Mouse (Mus musculus): ENCODE data around the gene Ccdc88a. TPM values are rescaled to one million over a fixed set of nuclear protein-coding genes. Genes with fewer than 3 reads are reported as not detected.

Gene Ccdc88a
- polyA plus RNA-seq (2016; fragmentation: Nextera tagmentation; extraction: Ambion mirVana), result 8.2 and 10.1 TPM in 2 replicates

DNA sequence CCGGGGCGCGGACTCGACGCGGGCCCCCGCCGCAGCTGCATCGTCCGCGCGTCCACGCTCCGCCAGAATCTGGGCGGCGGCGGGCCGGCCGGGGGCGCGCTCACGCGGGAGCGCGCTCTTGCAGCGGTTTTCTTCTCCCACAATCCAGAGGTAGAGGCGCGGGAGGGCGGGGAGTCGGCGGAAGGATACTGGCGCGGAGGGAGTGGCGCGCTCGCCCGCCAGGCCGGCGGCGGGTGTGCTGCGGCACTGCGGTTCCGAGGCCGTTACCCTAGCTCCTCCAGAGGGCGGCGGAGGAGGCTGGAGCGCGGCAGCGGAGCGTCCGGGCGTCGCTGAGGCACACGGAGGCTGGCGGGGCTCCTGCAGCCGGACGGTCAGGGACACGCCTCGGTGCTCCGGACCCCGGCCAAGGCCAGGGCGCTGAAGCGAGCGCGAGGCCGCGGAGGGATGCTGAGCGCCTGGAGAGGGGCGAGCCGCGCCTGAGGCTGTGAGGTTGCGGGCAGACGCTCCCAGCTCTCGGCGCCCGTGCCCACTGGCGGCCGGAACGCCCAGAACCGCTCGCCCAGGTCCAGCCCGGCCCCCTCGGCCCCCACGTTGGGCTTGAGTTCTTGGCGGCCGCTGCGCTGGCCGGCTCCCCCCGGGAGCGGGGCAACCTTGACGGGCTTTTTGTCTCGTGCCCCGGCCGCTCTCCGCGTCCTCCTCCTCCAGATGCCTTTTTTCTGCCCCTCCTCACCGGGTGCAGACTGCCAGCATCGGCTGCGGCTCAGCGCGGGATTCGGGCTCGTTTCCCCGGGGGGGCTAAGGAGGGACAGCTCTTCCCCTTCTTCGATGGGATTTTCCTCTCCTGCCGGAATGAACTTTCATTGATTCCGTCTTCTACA, at the start of gene Ccdc88a:
TSS of gene Ccdc88a (plus strand) at position 263 of the 878 bp plus-strand sequence.
- ATAC-seq, result peak; percentile 95
- Histone ChIP-seq H3K9ac (peak within 1 kb of the TSS; percentile 91), H3K36me3 (no peaks in the 10 kb centered on the region), H3K9me3 (replicated peaks) (no peaks in the 10 kb centered on the region), H3K4me3 (peak within 1 kb of the TSS; percentile 85), H3K27ac (peak within 1 kb of the TSS; percentile 81), H3K4me1 (peaks cover 13% of the 10 kb centered on the region), H3K27me3 (replicated peaks) (peaks cover 7% of the 10 kb centered on the region; the same call in 1 of the 2 replicates), H3K4me2 (peak within 1 kb of the TSS; percentile 94)
- under 1% methylated on average over 107 of the region's 107 CpGs for WGBS (ENCODE audit: insufficient replicate concordance)

- H3K27ac ChIP-seq, result no peak overlapping the region
- no peak overlapping the region for H3K4me2 ChIP-seq
- ATAC-seq, result no peak
- H3K9ac ChIP-seq, result no peak overlapping the region
- H3K4me1 ChIP-seq, result no peaks in the 10 kb centered on the region
- no peak overlapping the region for H3K4me3 ChIP-seq
- no peaks in the 10 kb centered on the region for H3K9me3 ChIP-seq (replicated peaks)
- no peaks in the 10 kb centered on the region for H3K36me3 ChIP-seq
- 54% methylated on average over 2 of the region's 2 CpGs for WGBS (ENCODE audit: insufficient replicate concordance)
- no peaks in the 10 kb centered on the region for H3K27me3 ChIP-seq (replicated peaks)
Measured at GRCm38 (mm10) chr11:29335505-29335904, 38.0 kb upstream of the Ccdc88a start.

DNA sequence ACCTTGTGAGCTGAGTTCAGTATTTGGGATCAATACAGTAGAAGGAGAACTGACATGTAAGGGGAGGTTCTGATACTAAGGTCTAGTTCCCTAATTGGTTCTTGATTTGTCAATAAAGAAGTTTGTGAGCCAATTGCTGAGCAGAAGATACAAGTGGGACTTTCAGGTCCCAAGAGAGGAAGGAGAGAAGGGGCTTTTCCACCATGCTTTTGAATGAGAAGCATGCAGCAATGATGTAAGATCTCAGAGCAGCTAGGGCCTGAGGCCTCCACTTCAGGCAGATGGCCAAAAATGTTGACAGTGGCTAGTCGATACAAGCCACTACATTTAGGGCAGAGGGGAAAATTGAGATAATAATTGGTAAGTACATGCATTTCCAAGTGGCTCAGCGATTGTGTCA, 32.2 kb upstream of the Ccdc88a start:
- Histone ChIP-seq H3K27me3 (replicated peaks) (no peaks in the 10 kb centered on the region), H3K9ac (no peak overlapping the region), H3K4me2 (no peak overlapping the region), H3K9me3 (replicated peaks) (no peaks in the 10 kb centered on the region), H3K27ac (no peak overlapping the region), H3K4me3 (no peak overlapping the region), H3K4me1 (peaks cover 14% of the 10 kb centered on the region), H3K36me3 (no peaks in the 10 kb centered on the region)
- no peak for ATAC-seq
- 63% methylated on average over 2 of the region's 2 CpGs for WGBS (ENCODE audit: insufficient replicate concordance)

DNA sequence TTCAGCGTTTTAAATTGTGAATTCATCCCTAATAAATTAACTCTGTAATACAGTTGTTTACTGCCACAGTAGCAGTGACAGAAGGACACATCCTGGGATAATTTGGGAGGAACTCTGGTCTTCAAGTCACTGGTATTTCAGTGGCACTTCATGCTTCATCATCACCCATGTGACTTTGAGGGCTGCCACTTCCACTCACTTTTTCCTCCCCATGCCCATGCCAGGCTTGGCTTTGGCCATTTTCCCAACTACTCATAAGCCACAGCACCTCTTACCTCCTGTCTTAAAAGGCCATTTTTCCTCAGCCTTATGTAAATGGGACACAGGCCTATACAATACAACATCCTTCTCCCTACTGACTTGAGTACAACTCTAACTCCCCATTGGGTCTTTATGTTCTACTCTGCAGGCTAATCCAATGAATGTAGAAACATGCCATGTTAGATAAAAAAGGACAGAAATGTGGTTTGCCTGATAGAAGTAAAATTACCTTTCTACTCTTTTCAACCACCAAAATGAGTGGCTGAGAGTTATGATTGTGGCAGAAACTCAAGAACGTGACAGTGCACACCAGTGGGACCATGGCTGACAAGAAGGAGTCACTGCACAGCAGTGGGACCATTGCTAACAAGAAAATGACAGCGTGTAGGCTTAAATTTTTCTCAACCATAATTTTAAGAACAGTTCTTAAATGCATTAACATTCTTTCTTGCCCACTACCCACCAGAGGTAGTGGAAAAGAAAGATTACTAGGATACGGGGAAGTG, 28.4 kb upstream of the Ccdc88a start:
- Histone ChIP-seq H3K9ac (no peak overlapping the region), H3K27ac (peak overlapping the region; percentile 50), H3K36me3 (no peaks in the 10 kb centered on the region), H3K9me3 (replicated peaks) (no peaks in the 10 kb centered on the region), H3K27me3 (replicated peaks) (no peaks in the 10 kb centered on the region), H3K4me2 (no peak overlapping the region), H3K4me3 (no peak overlapping the region), H3K4me1 (peaks cover 15% of the 10 kb centered on the region)
- peak; percentile 50; the same call in 1 of the 2 replicates for ATAC-seq
- WGBS (ENCODE audit: insufficient replicate concordance), result 58% methylated on average over 4 of the region's 4 CpGs

GRCm38 (mm10) chr11:29345673-29346286, 27.7 kb upstream of the Ccdc88a start:
- H3K9ac ChIP-seq, result no peak overlapping the region
- WGBS (ENCODE audit: insufficient replicate concordance), result 68% methylated on average over 4 of the region's 4 CpGs
- ATAC-seq, result peak; percentile 90
- no peaks in the 10 kb centered on the region for H3K36me3 ChIP-seq
- no peaks in the 10 kb centered on the region for H3K9me3 ChIP-seq (replicated peaks)
- no peak overlapping the region for H3K4me2 ChIP-seq
- H3K27ac ChIP-seq, result peak overlapping the region; percentile 50
- H3K4me3 ChIP-seq, result no peak overlapping the region
- H3K4me1 ChIP-seq, result peaks cover 15% of the 10 kb centered on the region
- no peaks in the 10 kb centered on the region for H3K27me3 ChIP-seq (replicated peaks)

- Histone ChIP-seq H3K27me3 (replicated peaks) (no peaks in the 10 kb centered on the region), H3K4me1 (peaks cover 5% of the 10 kb centered on the region), H3K9ac (no peak overlapping the region), H3K27ac (no peak overlapping the region), H3K4me3 (no peak overlapping the region), H3K36me3 (no peaks in the 10 kb centered on the region), H3K9me3 (replicated peaks) (no peaks in the 10 kb centered on the region), H3K4me2 (no peak overlapping the region)
- 85% methylated on average over 2 of the region's 2 CpGs for WGBS (ENCODE audit: insufficient replicate concordance)
- ATAC-seq, result no peak
Measured at GRCm38 (mm10) chr11:29350891-29351290, 22.6 kb upstream of the Ccdc88a start.

GRCm38 (mm10) chr11:29352214-29352613, 21.2 kb upstream of the Ccdc88a start:
- Histone ChIP-seq H3K4me1 (no peaks in the 10 kb centered on the region), H3K27ac (no peak overlapping the region), H3K4me2 (no peak overlapping the region), H3K36me3 (no peaks in the 10 kb centered on the region), H3K27me3 (replicated peaks) (no peaks in the 10 kb centered on the region), H3K9me3 (replicated peaks) (no peaks in the 10 kb centered on the region), H3K9ac (no peak overlapping the region), H3K4me3 (no peak overlapping the region)
- no peak for ATAC-seq
- WGBS (ENCODE audit: insufficient replicate concordance), result 53% methylated on average over 1 of the region's 1 CpGs

GRCm38 (mm10) chr11:29368161-29368560, 5.3 kb upstream of the Ccdc88a start:
- no peaks in the 10 kb centered on the region for H3K9me3 ChIP-seq (replicated peaks)
- H3K9ac ChIP-seq, result no peak overlapping the region
- no peak overlapping the region for H3K27ac ChIP-seq
- peaks cover 7% of the 10 kb centered on the region; the same call in 1 of the 2 replicates for H3K27me3 ChIP-seq (replicated peaks)
- ATAC-seq, result no peak
- H3K36me3 ChIP-seq, result no peaks in the 10 kb centered on the region
- no peaks in the 10 kb centered on the region; the same call in 1 of the 2 replicates for H3K4me1 ChIP-seq
- WGBS (ENCODE audit: insufficient replicate concordance), result 59% methylated on average over 1 of the region's 1 CpGs
- H3K4me3 ChIP-seq, result no peak overlapping the region
- H3K4me2 ChIP-seq, result no peak overlapping the region

- peaks cover 13% of the 10 kb centered on the region for H3K4me1 ChIP-seq
- ATAC-seq, result no peak
- peak overlapping the region; percentile 85 for H3K4me3 ChIP-seq
- peak overlapping the region; percentile 94 for H3K4me2 ChIP-seq
- H3K9me3 ChIP-seq (replicated peaks), result no peaks in the 10 kb centered on the region
- peaks cover 7% of the 10 kb centered on the region; the same call in 1 of the 2 replicates for H3K27me3 ChIP-seq (replicated peaks)
- peak overlapping the region; percentile 91 for H3K9ac ChIP-seq
- no peaks in the 10 kb centered on the region for H3K36me3 ChIP-seq
- WGBS (ENCODE audit: insufficient replicate concordance), result 5% methylated on average over 11 of the region's 11 CpGs
- H3K27ac ChIP-seq, result 0 out of 2 replicates have a peak overlapping the region, but pooled peaks have one; percentile 81
Measured at GRCm38 (mm10) chr11:29373050-29373395, 435 bp upstream of the Ccdc88a start.

DNA sequence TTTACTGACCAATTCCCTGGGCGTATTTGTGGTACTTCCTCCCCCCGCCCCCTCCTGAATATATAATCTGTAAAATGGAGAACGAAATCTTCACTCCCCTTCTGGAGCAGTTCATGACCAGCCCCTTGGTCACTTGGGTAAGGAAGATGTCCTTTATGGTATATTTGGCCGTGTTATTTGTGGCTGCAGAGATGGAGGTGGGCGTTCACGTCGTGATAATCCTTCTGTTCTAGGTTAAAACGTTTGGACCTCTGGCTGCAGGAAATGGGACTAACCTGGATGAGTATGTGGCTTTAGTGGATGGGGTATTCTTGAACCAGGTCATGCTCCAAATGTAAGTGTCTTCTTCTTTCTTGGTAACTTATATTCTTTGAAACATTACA, 807 bp downstream of the Ccdc88a start:
- H3K9ac ChIP-seq, result peak overlapping the region; percentile 91
- H3K4me2 ChIP-seq, result peak overlapping the region; percentile 94
- H3K27me3 ChIP-seq (replicated peaks), result peaks cover 7% of the 10 kb centered on the region; the same call in 1 of the 2 replicates
- WGBS (ENCODE audit: insufficient replicate concordance), result 0% methylated on average over 8 of the region's 8 CpGs
- ATAC-seq, result no peak
- H3K4me1 ChIP-seq, result peaks cover 13% of the 10 kb centered on the region
- H3K36me3 ChIP-seq, result no peaks in the 10 kb centered on the region
- H3K9me3 ChIP-seq (replicated peaks), result no peaks in the 10 kb centered on the region
- peak overlapping the region; percentile 81; the same call in 1 of the 2 replicates for H3K27ac ChIP-seq
- peak overlapping the region; percentile 85 for H3K4me3 ChIP-seq

DNA sequence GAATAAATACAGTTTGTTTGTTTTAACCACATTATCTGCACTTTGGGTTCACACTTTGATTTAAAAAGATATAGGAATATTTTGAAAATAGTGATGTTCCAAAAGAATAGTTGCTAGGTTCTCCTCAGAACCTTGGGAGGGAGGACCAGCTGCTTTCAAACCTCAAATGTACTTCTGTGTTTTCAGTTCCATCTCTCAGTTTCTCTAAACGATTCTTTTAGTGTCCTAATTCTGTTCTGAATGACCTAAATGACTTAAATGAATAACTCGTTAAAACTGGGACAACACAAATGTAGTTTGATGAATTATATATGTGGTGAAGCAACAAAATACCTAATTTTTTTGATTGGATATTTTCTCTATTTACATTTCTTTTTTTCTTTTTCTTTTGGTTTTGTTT, 3.2 kb downstream of the Ccdc88a start:
- no peaks in the 10 kb centered on the region for H3K36me3 ChIP-seq
- peaks cover 13% of the 10 kb centered on the region for H3K4me1 ChIP-seq
- no peak overlapping the region for H3K27ac ChIP-seq
- 76% methylated on average over 2 of the region's 2 CpGs for WGBS (ENCODE audit: insufficient replicate concordance)
- H3K4me2 ChIP-seq, result no peak overlapping the region
- H3K9ac ChIP-seq, result no peak overlapping the region
- H3K27me3 ChIP-seq (replicated peaks), result peaks cover 5% of the 10 kb centered on the region; the same call in 1 of the 2 replicates
- H3K4me3 ChIP-seq, result no peak overlapping the region
- no peaks in the 10 kb centered on the region for H3K9me3 ChIP-seq (replicated peaks)
- ATAC-seq, result no peak
